Mouse (Mus musculus) ES-Bruce4 (cell line): ENCODE data around the gene Vegfc. TPM values are rescaled to one million over a fixed set of nuclear protein-coding genes. Genes with fewer than 3 reads are reported as not detected.

Experiments
- H3K27ac ChIP-seq: 2 replicates; pipeline ENCODE4 v1.5.1; 2012; ENCODE audit warnings: low read length, inconsistent platforms; ENCODE audit not compliant: insufficient read depth
- H3K27me3 ChIP-seq: 2 replicates; pipeline ENCODE4 v1.6.1; 2012; ENCODE audit warnings: mild to moderate bottlenecking, low read length, inconsistent platforms; ENCODE audit not compliant: control insufficient read depth, poor library complexity, insufficient read depth, severe bottlenecking
- H3K36me3 ChIP-seq: 2 replicates; pipeline ENCODE4 v1.6.1; 2012; ENCODE audit warnings: inconsistent platforms, mild to moderate bottlenecking, low read length, moderate library complexity; ENCODE audit not compliant: control insufficient read depth, poor library complexity, insufficient read depth, severe bottlenecking
- H3K4me1 ChIP-seq: one replicate; pipeline ENCODE4 v1.8.1; 2011; ENCODE audit warnings: low read length; ENCODE audit not compliant: control insufficient read depth, insufficient read depth
- H3K4me3 ChIP-seq: 2 replicates; pipeline ENCODE4 v1.5.1; 2011; ENCODE audit warnings: low read depth, mild to moderate bottlenecking, low read length
- H3K9ac ChIP-seq: 2 replicates; pipeline ENCODE4 v1.6.1; 2012; ENCODE audit warnings: low read depth, mild to moderate bottlenecking, inconsistent platforms; ENCODE audit not compliant: poor library complexity, severe bottlenecking
- H3K9me3 ChIP-seq: replicated peaks from 2 replicates; pipeline ENCODE4 v1.6.1; 2012; ENCODE audit warnings: mild to moderate bottlenecking, low read length, inconsistent platforms; ENCODE audit not compliant: control insufficient read depth, poor library complexity, insufficient read depth, severe bottlenecking
- CTCF ChIP-seq: IDR thresholded peaks from one replicate; pipeline ENCODE4 v1.8.1; 2011; ENCODE audit warnings: low read depth, low read length
- EP300 ChIP-seq: IDR thresholded peaks from 2 replicates; pipeline ENCODE4 v1.6.1; 2011; ENCODE audit warnings: low read depth, low read length; ENCODE audit not compliant: insufficient read depth
- POLR2A ChIP-seq: IDR thresholded peaks from one replicate; pipeline ENCODE4 v1.8.1; 2011; ENCODE audit warnings: low read length; ENCODE audit not compliant: insufficient read depth
- polyA plus RNA-seq: library from polyadenylated mRNA; stranded (reverse); fragments of >200 nt; gene quantifications from 2 replicates; pipeline ENCODE4 v1.2.4, GENCODE M21; 2011; ENCODE audit warnings: low read depth; ENCODE audit not compliant: missing spikeins, insufficient read depth, insufficient read length

The Vegfc gene
- polyA plus RNA-seq, 1 experiment: 0.73 TPM

GRCm38 (mm10) chr8:54087114-54087513 lies 9.7 kb downstream of the Vegfc start:
- Histone ChIP-seq H3K4me1 (no peaks in the 10 kb centered on the region), H3K36me3 (no peaks in the 10 kb centered on the region), H3K27me3 (no peaks in the 10 kb centered on the region), H3K27ac (no peak overlapping the region), H3K9ac (no peak overlapping the region), H3K9me3 (no peaks in the 10 kb centered on the region), H3K4me3 (no peak overlapping the region)
- TF ChIP-seq POLR2A (no peak), EP300 (no peak), CTCF (no peak)

- H3K27me3 ChIP-seq: no peaks in the 10 kb centered on the region
- no peaks in the 10 kb centered on the region for H3K36me3 ChIP-seq
- no peaks in the 10 kb centered on the region for H3K4me1 ChIP-seq
- no peak overlapping the region for H3K9ac ChIP-seq
- no peak overlapping the region for H3K4me3 ChIP-seq
- H3K27ac ChIP-seq: no peak overlapping the region
- TF ChIP-seq CTCF (no peak), EP300 (no peak), POLR2A (no peak)
- no peaks in the 10 kb centered on the region for H3K9me3 ChIP-seq
These were observed 11.8 kb downstream of the Vegfc start for GRCm38 (mm10) chr8:54089204-54089603.

DNA sequence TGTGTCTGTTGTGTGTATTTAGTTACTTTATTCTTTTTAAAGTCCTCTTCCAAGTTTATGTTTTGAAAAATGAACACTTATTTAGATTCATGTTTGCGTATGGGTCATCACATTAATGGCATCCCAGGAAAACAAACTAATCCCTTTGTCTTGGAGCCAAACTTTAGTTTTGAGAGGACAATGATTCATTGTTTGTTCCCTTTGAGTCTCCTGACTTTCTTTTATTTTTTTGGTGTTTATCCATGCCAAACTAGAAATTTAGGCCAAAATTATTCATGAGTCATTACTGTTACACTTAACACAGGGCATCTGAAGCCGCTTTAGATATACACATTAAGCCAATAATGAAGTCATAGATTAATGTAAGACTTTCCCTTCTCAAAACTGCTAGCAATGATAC lies 12.5 kb downstream of the Vegfc start:
- no peak overlapping the region for H3K4me3 ChIP-seq
- H3K9ac ChIP-seq: no peak overlapping the region
- no peaks in the 10 kb centered on the region for H3K36me3 ChIP-seq
- no peak overlapping the region for H3K27ac ChIP-seq
- no peaks in the 10 kb centered on the region for H3K9me3 ChIP-seq
- no peaks in the 10 kb centered on the region for H3K4me1 ChIP-seq
- H3K27me3 ChIP-seq: no peaks in the 10 kb centered on the region
- TF ChIP-seq POLR2A (no peak), EP300 (no peak), CTCF (no peak)

DNA sequence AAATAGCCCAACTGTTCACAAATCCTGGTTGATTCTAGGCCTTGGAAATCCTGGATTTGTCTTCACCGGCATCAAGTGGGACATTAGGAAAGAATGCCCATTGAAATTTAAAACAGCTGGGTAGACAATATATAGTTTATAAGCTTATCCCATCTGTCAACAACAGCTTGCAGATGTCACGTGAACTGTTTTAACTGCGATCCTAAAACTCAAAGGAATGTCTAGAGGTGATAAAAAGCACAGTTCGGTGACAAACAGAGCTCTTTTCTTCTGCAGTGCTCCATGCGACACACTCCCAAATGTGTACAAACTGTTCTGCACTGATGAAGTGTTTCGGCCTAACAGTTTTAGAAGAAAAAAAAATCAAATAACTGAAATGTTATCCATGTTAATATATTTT lies 22.7 kb downstream of the Vegfc start:
- no peak overlapping the region for H3K27ac ChIP-seq
- H3K9ac ChIP-seq: no peak overlapping the region
- TF ChIP-seq EP300 (no peak), CTCF (no peak), POLR2A (no peak)
- no peaks in the 10 kb centered on the region for H3K36me3 ChIP-seq
- no peaks in the 10 kb centered on the region for H3K27me3 ChIP-seq
- no peaks in the 10 kb centered on the region for H3K9me3 ChIP-seq
- H3K4me3 ChIP-seq: no peak overlapping the region
- H3K4me1 ChIP-seq: no peaks in the 10 kb centered on the region

- TF ChIP-seq CTCF (no peak), POLR2A (no peak), EP300 (no peak)
- H3K9ac ChIP-seq: no peak overlapping the region
- no peaks in the 10 kb centered on the region for H3K36me3 ChIP-seq
- no peaks in the 10 kb centered on the region for H3K27me3 ChIP-seq
- no peaks in the 10 kb centered on the region for H3K9me3 ChIP-seq
- no peak overlapping the region for H3K4me3 ChIP-seq
- no peak overlapping the region for H3K27ac ChIP-seq
- H3K4me1 ChIP-seq: no peaks in the 10 kb centered on the region
These were observed 37.2 kb downstream of the Vegfc start for GRCm38 (mm10) chr8:54114581-54114980.

GRCm38 (mm10) chr8:54120115-54120514 lies 42.7 kb downstream of the Vegfc start:
- no peak overlapping the region for H3K27ac ChIP-seq
- H3K36me3 ChIP-seq: no peaks in the 10 kb centered on the region
- no peak overlapping the region for H3K4me3 ChIP-seq
- no peaks in the 10 kb centered on the region for H3K27me3 ChIP-seq
- no peak for TF ChIP-seq EP300
- TF ChIP-seq POLR2A: no peak
- no peak for TF ChIP-seq CTCF
- no peaks in the 10 kb centered on the region for H3K4me1 ChIP-seq
- H3K9ac ChIP-seq: no peak overlapping the region
- no peaks in the 10 kb centered on the region for H3K9me3 ChIP-seq
